Comparison of ENCODE assay signal across 16 mouse cellular contexts in the genomic region with DNA sequence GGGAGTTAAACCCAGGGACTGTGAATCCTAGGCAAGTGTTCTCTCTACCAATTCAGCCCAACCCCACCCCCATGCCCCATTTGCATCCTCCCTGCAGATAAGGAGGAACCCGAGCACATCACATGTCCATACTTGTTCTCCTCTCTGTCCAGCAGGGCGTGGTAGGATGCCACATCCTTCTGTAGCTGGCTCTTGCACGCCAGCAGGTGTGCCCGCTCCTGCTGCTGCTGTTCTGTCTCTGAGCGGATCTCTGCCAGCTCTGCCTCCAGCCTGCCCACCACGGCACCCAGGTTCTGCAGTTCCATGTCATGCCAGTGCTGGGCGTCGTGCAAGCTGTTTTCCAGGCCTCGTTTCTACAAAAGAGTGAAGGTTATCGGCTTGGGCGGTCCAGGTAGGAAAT. TPM values are rescaled to one million over a fixed set of nuclear protein-coding genes. Genes with fewer than 3 reads are reported as not detected.
DNase-seq lines count a peak whose midpoint lies in the region; ATAC-seq and TF ChIP-seq lines count a peak whose summit lies in the region.
"Had no signal": no experiment of that assay in that cellular context is flagged by ENCODE, and none has a peak within 500 bp of the region (broad histone marks: within the 10 kb centered on the region; RNA-seq: fewer than 3 reads in every experiment).

No protein-coding gene starts in this region.

- in situ Hi-C loops in ES-E14 (cut with MboI; ENCODE audit: low sequenced_read_pairs in 2 of 2, unreplicated experiment in 2 of 2): no loop called here

- H3K27ac ChIP-seq in ES-E14 (ENCODE audit: insufficient read depth, low read depth, low read length, poor library complexity, severe bottlenecking): no peak overlapping the region
- H3K27ac ChIP-seq in kidney, adult 2 months (ENCODE audit: insufficient read depth, low read depth, low read length): no peak overlapping the region
- H3K27ac ChIP-seq in cerebellum, adult 2 months (ENCODE audit: insufficient read depth, low read length): no peak overlapping the region
- H3K27ac ChIP-seq: heart, adult 2 months; intestine, embryonic 15.5 days; limb, embryonic 12.5 days; neural tube, embryonic 12.5 days had no signal

- H3K4me3 ChIP-seq in ES-E14 (ENCODE audit: insufficient read depth in 1 of 2, low read depth in 1 of 2, low read length in 2 of 2, poor library complexity in 1 of 2, severe bottlenecking in 1 of 2): peak overlapping the region; percentile 23 to 31; a peak in 3 of 4 replicates
- no peak overlapping the region for H3K4me3 ChIP-seq in kidney, adult 2 months (ENCODE audit: insufficient read depth, low read depth, low read length)
- H3K4me3 ChIP-seq in cerebellum, adult 2 months (replicated peaks; ENCODE audit: insufficient read depth, low read depth, low read length): no peak overlapping the region
- H3K4me3 ChIP-seq: heart, adult 2 months; intestine, embryonic 15.5 days; limb, embryonic 12.5 days; neural tube, embryonic 12.5 days had no signal

- no peak for TF ChIP-seq CTCF in kidney, adult 2 months (conservative IDR thresholded peaks at IDR 0.05; ENCODE audit: insufficient read depth, insufficient read length, low read depth, low read length)
- no peak for TF ChIP-seq CTCF in cerebellum, adult 2 months (IDR thresholded peaks at IDR 0.05; ENCODE audit: borderline replicate concordance, insufficient read depth, low read depth, low read length)

- no peak for TF ChIP-seq POLR2A in kidney, adult 2 months (IDR thresholded peaks at IDR 0.05; ENCODE audit: low read depth, low read length)
- TF ChIP-seq POLR2A in cerebellum, adult 2 months (IDR thresholded peaks at IDR 0.05; ENCODE audit: borderline replicate concordance, insufficient read depth, low read length): no peak

- DNase-seq in right cerebral cortex, postnatal 14 days: peak; percentile 14
- DNase-seq in right cerebral cortex, adult 18-20 months: no peak
- no peak for DNase-seq in ES-E14 (ENCODE audit: low read depth, low spot score)
- DNase-seq in thymus, postnatal 36 days: peak; percentile 69 to 84
- DNase-seq in layer of hippocampus, adult 11-12 months (ENCODE audit: low spot score): no peak
- DNase-seq in kidney, adult 2 months: no peak
- no peak for DNase-seq in cerebellum, adult 2 months
- DNase-seq: layer of hippocampus, adult 9-11 months; lung, postnatal 4 days; right cerebral cortex, postnatal 4 days had no signal

- no peaks in the 10 kb centered on the region; the same call in 1 of the 2 replicates for H3K27me3 ChIP-seq in kidney, adult 2 months (replicated peaks; ENCODE audit: control insufficient read depth, insufficient read depth, low read length)
- no peaks in the 10 kb centered on the region for H3K27me3 ChIP-seq in cerebellum, adult 2 months (ENCODE audit: control insufficient read depth, insufficient read depth, low read length)
- H3K27me3 ChIP-seq: intestine, embryonic 15.5 days; neural tube, embryonic 12.5 days had no signal

- no peaks in the 10 kb centered on the region for H3K9me3 ChIP-seq in ES-E14 (ENCODE audit: control insufficient read depth, insufficient read depth, low read depth, low read length)
- H3K9me3 ChIP-seq: intestine, embryonic 15.5 days; limb, embryonic 12.5 days; neural tube, embryonic 12.5 days had no signal

- 79% methylated on average over 11 of the region's 11 CpGs for WGBS in kidney, adult 2 months
- 76% methylated on average over 11 of the region's 11 CpGs for WGBS in cerebellum, adult 2 months

- peak overlapping the region; percentile 22; the same call in 1 of the 2 replicates for H3K9ac ChIP-seq in ES-E14 (ENCODE audit: insufficient read depth, low read depth, low read length, poor library complexity, severe bottlenecking)
- H3K9ac ChIP-seq: intestine, embryonic 15.5 days; limb, embryonic 12.5 days; neural tube, embryonic 12.5 days had no signal

- H3K4me1 ChIP-seq in ES-E14 (ENCODE audit: control insufficient read depth in 2 of 2, insufficient read depth in 2 of 2, low read length in 2 of 2, poor library complexity in 1 of 2): peaks cover 0 to 8% of the 10 kb centered on the region in 2 experiments; a peak in 1 of 4 replicates
- H3K4me1 ChIP-seq in kidney, adult 2 months (ENCODE audit: control insufficient read depth, insufficient read depth, low read length): no peaks in the 10 kb centered on the region
- H3K4me1 ChIP-seq in cerebellum, adult 2 months (ENCODE audit: control insufficient read depth, insufficient read depth, low read length): no peaks in the 10 kb centered on the region
- H3K4me1 ChIP-seq: neural tube, embryonic 12.5 days had no signal

- H3K36me3 ChIP-seq in ES-E14 (ENCODE audit: control insufficient read depth, insufficient read depth, low read length, poor library complexity, severe bottlenecking): no peaks in the 10 kb centered on the region
- H3K36me3 ChIP-seq in kidney, adult 2 months (ENCODE audit: control insufficient read depth, insufficient read depth, low read length): no peaks in the 10 kb centered on the region
- H3K36me3 ChIP-seq: intestine, embryonic 15.5 days; limb, embryonic 12.5 days; neural tube, embryonic 12.5 days had no signal

- 0 out of 2 replicates have a peak, but pooled peaks have one; percentile 36 for ATAC-seq in monocyte, adult 5-6 weeks (replicated peaks; ENCODE audit: insufficient number of reproducible peaks, low FRiP score, low TSS enrichment, poor library complexity, severe bottlenecking)
- ATAC-seq: forebrain, embryonic 14.5 days; intestine, embryonic 15.5 days had no signal

TF ChIP-seq in ES-E14, 5 proteins besides CTCF, POLR2A, EP300 and RAD21:
- TF ChIP-seq MAFK (IDR thresholded peaks at IDR 0.05; ENCODE audit: insufficient read depth, low read depth, low read length) (no peak), ZC3H11A (IDR thresholded peaks at IDR 0.05; ENCODE audit: borderline replicate concordance, low read depth, low read length) (no peak), CHD2 (IDR thresholded peaks at IDR 0.05; ENCODE audit: low read depth, low read length) (no peak)

RNA-seq across cellular contexts. Expression of a gene that starts 53.8 kb away (rescaled TPM):
- total RNA-seq in ES-E14 (2012; rRNA removed): not detected in 2 replicates
- total RNA-seq in monocyte, adult 5-6 weeks (2017): 3.0 TPM in 2 of 3 replicates, not detected in the other
- polyA plus RNA-seq in kidney, adult 2 months (2012; rRNA removed): 0.14 and 0.56 TPM in 2 replicates
- 7.6 and 9.2 TPM in 2 replicates for polyA plus RNA-seq in cerebellum, adult 2 months (2012; rRNA removed)

Comparison
In these comparisons a context has a peak if more than half of its experiments do, and no peak if none do; other contexts are left out.
1. DNase-seq: peak in right cerebral cortex, postnatal 14 days (single experiment) and thymus, postnatal 36 days (2 of 2); none in right cerebral cortex, adult 18-20 months (single experiment), ES-E14 (single experiment), layer of hippocampus, adult 11-12 months (single experiment), kidney, adult 2 months (single experiment) and cerebellum, adult 2 months (0 of 2).
2. H3K4me3 ChIP-seq: peak in ES-E14 (2 of 2); none in kidney, adult 2 months (single experiment) and cerebellum, adult 2 months (single experiment).